13 mouse cellular contexts compared by ENCODE assay signal in genomic region chr7:73577888-73578421, GRCm38 (mm10). TPM values are rescaled to one million over a fixed set of nuclear protein-coding genes. Genes with fewer than 3 reads are reported as not detected.
A peak's percentile ranks its signal among the peaks of the same experiment; 100 is the strongest.
DNase-seq lines count a peak whose midpoint lies in the region; ATAC-seq and TF ChIP-seq lines count a peak whose summit lies in the region.
"Had no signal": no experiment of that assay in that cellular context is flagged by ENCODE, and none has a peak within 500 bp of the region (broad histone marks: within the 10 kb centered on the region; RNA-seq: fewer than 3 reads in every experiment).

No protein-coding gene starts in this region.

- 67% methylated on average over 6 of the region's 6 CpGs for WGBS in heart, embryonic 12.5 days
- 60% methylated on average over 6 of the region's 6 CpGs for WGBS in lung, embryonic 16.5 days
- 39% methylated on average over 6 of the region's 6 CpGs for WGBS in lung, adult 2 months
- WGBS in liver, postnatal 0 days (ENCODE audit: insufficient replicate concordance): 58% methylated on average over 6 of the region's 6 CpGs

- peaks cover 36% of the 10 kb centered on the region for H3K4me1 ChIP-seq in heart, embryonic 12.5 days (replicated peaks)
- H3K4me1 ChIP-seq in lung, embryonic 16.5 days (replicated peaks; ENCODE audit: control insufficient read depth, insufficient read depth, low read length): peaks cover 11% of the 10 kb centered on the region
- peaks cover 8% of the 10 kb centered on the region for H3K4me1 ChIP-seq in lung, adult 2 months (ENCODE audit: control insufficient read depth, insufficient read depth, low read length)
- H3K4me1 ChIP-seq in liver, postnatal 0 days (ENCODE audit: insufficient read depth): peaks cover 16% of the 10 kb centered on the region

- no peaks in the 10 kb centered on the region for H3K36me3 ChIP-seq in heart, embryonic 12.5 days
- no peaks in the 10 kb centered on the region for H3K36me3 ChIP-seq in lung, embryonic 16.5 days (ENCODE audit: control insufficient read depth, insufficient read depth, low read length)
- H3K36me3 ChIP-seq in liver, postnatal 0 days (replicated peaks; ENCODE audit: insufficient read depth, low read length): no peaks in the 10 kb centered on the region
- H3K36me3 ChIP-seq: embryonic facial prominence, embryonic 13.5 days; kidney, embryonic 15.5 days had no signal

- no peaks in the 10 kb centered on the region for H3K9me3 ChIP-seq in heart, embryonic 12.5 days (replicated peaks)
- no peaks in the 10 kb centered on the region for H3K9me3 ChIP-seq in lung, embryonic 16.5 days (ENCODE audit: control insufficient read depth, low read length)
- H3K9me3 ChIP-seq in liver, postnatal 0 days (ENCODE audit: low read length): no peaks in the 10 kb centered on the region
- H3K9me3 ChIP-seq: embryonic facial prominence, embryonic 13.5 days; kidney, embryonic 15.5 days had no signal

- no peak overlapping the region for H3K4me2 ChIP-seq in heart, embryonic 12.5 days
- H3K4me2 ChIP-seq in lung, embryonic 16.5 days (ENCODE audit: low read depth, low read length): no peak overlapping the region
- H3K4me2 ChIP-seq in liver, postnatal 0 days (ENCODE audit: low read depth, low read length): no peak overlapping the region
- H3K4me2 ChIP-seq: embryonic facial prominence, embryonic 13.5 days; kidney, embryonic 15.5 days had no signal

- no peak overlapping the region for H3K9ac ChIP-seq in heart, embryonic 12.5 days
- H3K9ac ChIP-seq in lung, embryonic 16.5 days (ENCODE audit: low read length): no peak overlapping the region
- no peak overlapping the region for H3K9ac ChIP-seq in liver, postnatal 0 days (replicated peaks)
- H3K9ac ChIP-seq: embryonic facial prominence, embryonic 13.5 days; kidney, embryonic 15.5 days had no signal

- no peak for TF ChIP-seq POLR2A in lung, adult 2 months (IDR thresholded peaks at IDR 0.05; ENCODE audit: borderline replicate concordance, extremely low read depth, low read depth, low read length)

- peak overlapping the region; percentile 38 for H3K27ac ChIP-seq in heart, embryonic 12.5 days (ENCODE audit: poor library complexity, severe bottlenecking)
- 0 out of 2 replicates have a peak overlapping the region, but pooled peaks have one; percentile 4 for H3K27ac ChIP-seq in lung, embryonic 16.5 days (ENCODE audit: low read length)
- H3K27ac ChIP-seq in liver, postnatal 0 days (ENCODE audit: low read depth): peak overlapping the region; percentile 78
- H3K27ac ChIP-seq: embryonic facial prominence, embryonic 13.5 days had no signal

- TF ChIP-seq CTCF in lung, adult 2 months (IDR thresholded peaks at IDR 0.05; ENCODE audit: insufficient read depth, low read length): no peak
- TF ChIP-seq CTCF in liver, postnatal 0 days (IDR thresholded peaks at IDR 0.05; ENCODE audit: low read depth): no peak

- no peak for DNase-seq in heart, adult 9 months (ENCODE audit: low spot score in 2 of 2)
- DNase-seq in lung, adult 2 months: no peak
- peak; percentile 49 for DNase-seq in adipocyte (ENCODE audit: low spot score)
- DNase-seq in liver, postnatal 0 days: peak; percentile 47
- DNase-seq in layer of hippocampus, adult 9-11 months: no peak
- DNase-seq: adrenal gland, postnatal 10 days; cerebellum, postnatal 25 days had no signal

- TF ChIP-seq EP300 in liver, postnatal 0 days (IDR thresholded peaks at IDR 0.05; ENCODE audit: low read depth): peak; percentile 79

- no peak for ATAC-seq in heart, embryonic 12.5 days (ENCODE audit: insufficient number of reproducible peaks, low FRiP score)
- no peak for ATAC-seq in lung, embryonic 16.5 days (ENCODE audit: low read depth)
- ATAC-seq in liver, postnatal 0 days: peak; percentile 79
- ATAC-seq: CD4-positive, CD25-positive, alpha-beta regulatory T cell, adult 4 months; Patski had no signal

- H3K27me3 ChIP-seq in heart, embryonic 12.5 days (replicated peaks): no peaks in the 10 kb centered on the region; the same call in 1 of the 2 replicates
- H3K27me3 ChIP-seq in lung, embryonic 16.5 days (ENCODE audit: control insufficient read depth, insufficient read depth, low read depth, low read length): no peaks in the 10 kb centered on the region
- H3K27me3 ChIP-seq in liver, postnatal 0 days (ENCODE audit: insufficient read depth, low read length): no peaks in the 10 kb centered on the region
- H3K27me3 ChIP-seq: kidney, embryonic 15.5 days; Patski had no signal

- H3K4me3 ChIP-seq in heart, embryonic 12.5 days: no peak overlapping the region
- H3K4me3 ChIP-seq in lung, embryonic 16.5 days (ENCODE audit: low read length): no peak overlapping the region
- no peak overlapping the region for H3K4me3 ChIP-seq in lung, adult 2 months (replicated peaks; ENCODE audit: extremely low read depth, low read depth, low read length)
- H3K4me3 ChIP-seq in liver, postnatal 0 days (ENCODE audit: low read depth, low read length): no peak overlapping the region
- H3K4me3 ChIP-seq: embryonic facial prominence, embryonic 13.5 days; kidney, embryonic 15.5 days had no signal

RNA-seq across cellular contexts. Expression of gene Chd2, which starts 36.3 kb away (rescaled TPM):
- 48.5 and 50.4 TPM in 2 replicates for polyA plus RNA-seq in heart, embryonic 12.5 days (2016; fragmentation: Nextera tagmentation; extraction: Ambion mirVana)
- 53.7 and 58.9 TPM in 2 replicates for polyA plus RNA-seq in lung, embryonic 16.5 days (2015; fragmentation: Nextera tagmentation; extraction: Ambion mirVana)
- polyA plus RNA-seq in lung, adult 2 months (2012; rRNA removed): 41.0 and 48.5 TPM in 2 replicates
- polyA plus RNA-seq in liver, postnatal 0 days (2015; fragmentation: Nextera tagmentation; extraction: Ambion mirVana): 14.1 and 17.2 TPM in 2 replicates

Comparison
In these comparisons a context has a peak if more than half of its experiments do, and no peak if none do; other contexts are left out.
1. H3K27ac ChIP-seq: peak in every context shown above with its lines; median percentile 78 in liver, postnatal 0 days; 38 in heart, embryonic 12.5 days; 4 in lung, embryonic 16.5 days.
2. DNase-seq: peak in adipocyte (single experiment) and liver, postnatal 0 days (single experiment); none in heart, adult 9 months (0 of 2), lung, adult 2 months (single experiment) and layer of hippocampus, adult 9-11 months (single experiment).